Mouse (Mus musculus): Measurements from ENCODE around the gene Cldn19.

GRCm38 (mm10) chr4:119245961-119246360 lies 9.3 kb upstream of the Cldn19 start:
- TF ChIP-seq POLR2A (IDR thresholded peaks at IDR 0.05; ENCODE audit: extremely low read depth, insufficient read depth, low read length) (no peak), CTCF (IDR thresholded peaks at IDR 0.05; ENCODE audit: extremely low read depth, insufficient read depth, low read length) (no peak)

Measured in cortical plate, adult 2 months (tissue).